Mouse (Mus musculus) skeletal muscle tissue, adult 2 months (tissue): ENCODE results near the gene Utf1.
A peak's percentile ranks its signal among the peaks of the same experiment; 100 is the strongest.

Source experiments
- DNase-seq: peaks from one replicate; pipeline ENCODE4 v3.0.0-alpha.2; 2012; ENCODE audit warnings: low read depth, low spot score

Utf1 gene

GRCm38 (mm10) chr7:139937810-139938209, 5.8 kb upstream of the Utf1 start:
- no peak for DNase-seq

- DNase-seq = no peak
Measured at GRCm38 (mm10) chr7:139940476-139941209, 2.9 kb upstream of the Utf1 start.

GRCm38 (mm10) chr7:139944291-139945240, 977 bp downstream of the Utf1 start:
- no peak for DNase-seq

- DNase-seq = no peak
Measured at GRCm38 (mm10) chr7:139945516-139945915, 1.9 kb downstream of the Utf1 start.

GRCm38 (mm10) chr7:139946032-139946431, 2.4 kb downstream of the Utf1 start:
- DNase-seq = no peak

GRCm38 (mm10) chr7:139949893-139950282, 6.3 kb downstream of the Utf1 start:
- no peak for DNase-seq

- DNase-seq = peak; percentile 35
Measured at GRCm38 (mm10) chr7:139950283-139950971, 6.8 kb downstream of the Utf1 start.

GRCm38 (mm10) chr7:139951079-139951478, 7.5 kb downstream of the Utf1 start:
- peak; percentile 22 for DNase-seq

- no peak for DNase-seq
Measured at GRCm38 (mm10) chr7:139951991-139952633, 8.5 kb downstream of the Utf1 start.

- DNase-seq = no peak
Measured at GRCm38 (mm10) chr7:139955505-139955904, 11.9 kb downstream of the Utf1 start.

- DNase-seq = no peak
Measured at GRCm38 (mm10) chr7:139956658-139957057, 13.1 kb downstream of the Utf1 start.

- no peak for DNase-seq
Measured at GRCm38 (mm10) chr7:139957437-139957836, 13.8 kb downstream of the Utf1 start.

GRCm38 (mm10) chr7:139957958-139958357, 14.4 kb downstream of the Utf1 start:
- no peak for DNase-seq

- DNase-seq = no peak
Measured at GRCm38 (mm10) chr7:139961141-139961540, 17.6 kb downstream of the Utf1 start.

GRCm38 (mm10) chr7:139963814-139964213, 20.2 kb downstream of the Utf1 start:
- DNase-seq = no peak

- no peak for DNase-seq
Measured at GRCm38 (mm10) chr7:139967175-139967574, 23.6 kb downstream of the Utf1 start.

GRCm38 (mm10) chr7:139968428-139968827, 24.8 kb downstream of the Utf1 start:
- no peak for DNase-seq

GRCm38 (mm10) chr7:139969348-139970130, 25.9 kb downstream of the Utf1 start:
- peak; percentile 56 for DNase-seq

GRCm38 (mm10) chr7:139970216-139970919, 26.8 kb downstream of the Utf1 start:
- DNase-seq = no peak

GRCm38 (mm10) chr7:139970979-139971378, 27.4 kb downstream of the Utf1 start:
- DNase-seq = no peak
